Mouse (Mus musculus): ENCODE measurements around the gene Olfr459.

DNA sequence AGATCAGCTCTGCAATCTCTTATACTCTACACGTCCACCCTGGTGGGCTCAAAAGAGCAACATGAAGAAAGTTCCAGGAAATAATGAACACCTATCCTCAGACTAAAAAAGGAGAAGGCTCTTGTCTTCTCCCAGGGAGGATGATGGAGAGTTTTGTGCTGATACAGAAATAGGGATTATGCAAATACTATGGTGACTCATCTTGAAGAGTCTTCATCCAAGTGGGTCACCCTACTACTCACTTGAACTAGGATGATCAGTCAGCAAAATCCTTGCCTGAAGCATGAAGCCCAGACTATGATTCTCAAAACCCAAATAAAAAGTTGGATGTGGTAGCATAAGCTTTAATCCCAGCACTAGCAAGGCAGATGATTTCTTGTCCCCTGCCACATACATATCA, 16.6 kb downstream of the Olfr459 start:
- TF ChIP-seq CTCF (IDR thresholded peaks at IDR 0.05; ENCODE audit: borderline replicate concordance, extremely low read depth, insufficient read depth, insufficient read length) (no peak), POLR2A (IDR thresholded peaks at IDR 0.05; ENCODE audit: borderline replicate concordance, extremely low read depth, insufficient read depth, insufficient read length, poor library complexity, severe bottlenecking) (no peak)

Measured in brain, embryonic 14.5 days (tissue).